Mouse (Mus musculus): Measurements from ENCODE around the gene Gjc2. TPM values are rescaled to one million over a fixed set of nuclear protein-coding genes. Genes with fewer than 3 reads are reported as not detected.
"Not testable (repeated sequence)": the region's sequence is repeated elsewhere in the genome, so short reads cannot be mapped to it uniquely, and the experiment has no call there.

The Gjc2 gene
- polyA plus RNA-seq, 1 experiment from 2014 or later: 0.20 TPM

DNA sequence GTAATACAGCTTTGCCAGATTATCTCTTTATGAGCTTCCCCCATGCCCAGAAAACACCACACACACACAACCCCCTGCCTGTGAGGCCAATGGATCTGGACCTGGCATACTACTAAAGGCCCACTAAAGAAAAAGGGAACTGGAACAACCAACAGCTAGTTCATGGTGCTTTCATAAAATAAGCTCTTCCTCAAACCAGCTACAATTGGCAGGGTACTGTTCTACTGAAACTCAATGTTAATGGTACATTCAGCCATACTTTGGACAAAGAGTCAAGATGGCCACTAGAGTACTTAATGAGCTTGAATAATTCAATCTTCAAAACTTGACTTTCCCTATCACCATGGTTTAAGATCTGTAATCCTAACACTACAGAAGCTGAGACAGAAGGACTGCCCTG lies 38.6 kb upstream of the Gjc2 start:
- no peaks in the 10 kb centered on the region for H3K9me3 ChIP-seq
- H3K4me3 ChIP-seq: no peak overlapping the region
- 0 out of 2 replicates have a peak, but pooled peaks cover 5% of the 10 kb centered on the region for H3K36me3 ChIP-seq
- peaks cover 56% of the 10 kb centered on the region for H3K4me1 ChIP-seq
- H3K27ac ChIP-seq (replicated peaks): no peak overlapping the region
- no peaks in the 10 kb centered on the region for H3K27me3 ChIP-seq
- no peak overlapping the region for H3K9ac ChIP-seq (replicated peaks)
- H3K4me2 ChIP-seq (replicated peaks): no peak overlapping the region
- no peak for ATAC-seq (replicated peaks)

DNA sequence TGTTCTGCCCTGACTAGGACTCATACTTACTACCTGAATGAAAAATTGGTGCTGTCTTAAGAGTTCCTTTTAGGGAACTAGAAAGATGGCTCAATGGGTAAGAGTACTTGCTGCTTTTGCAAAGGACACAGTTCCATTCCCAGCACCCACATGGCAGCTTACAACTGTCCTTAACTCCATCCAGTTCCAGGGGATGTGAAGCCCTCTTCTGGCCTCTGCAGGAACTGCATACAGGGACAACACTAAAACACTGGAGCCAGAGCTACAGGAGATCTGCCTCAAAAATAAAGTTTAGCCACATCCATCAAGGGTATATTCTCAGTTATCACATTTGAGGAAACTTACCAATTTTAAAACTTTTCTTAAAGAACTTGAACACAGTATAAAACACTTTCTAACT lies 36.1 kb upstream of the Gjc2 start:
- ATAC-seq (replicated peaks): no peak
- H3K4me2 ChIP-seq (replicated peaks): no peak overlapping the region
- H3K4me1 ChIP-seq: peaks cover 33% of the 10 kb centered on the region

DNA sequence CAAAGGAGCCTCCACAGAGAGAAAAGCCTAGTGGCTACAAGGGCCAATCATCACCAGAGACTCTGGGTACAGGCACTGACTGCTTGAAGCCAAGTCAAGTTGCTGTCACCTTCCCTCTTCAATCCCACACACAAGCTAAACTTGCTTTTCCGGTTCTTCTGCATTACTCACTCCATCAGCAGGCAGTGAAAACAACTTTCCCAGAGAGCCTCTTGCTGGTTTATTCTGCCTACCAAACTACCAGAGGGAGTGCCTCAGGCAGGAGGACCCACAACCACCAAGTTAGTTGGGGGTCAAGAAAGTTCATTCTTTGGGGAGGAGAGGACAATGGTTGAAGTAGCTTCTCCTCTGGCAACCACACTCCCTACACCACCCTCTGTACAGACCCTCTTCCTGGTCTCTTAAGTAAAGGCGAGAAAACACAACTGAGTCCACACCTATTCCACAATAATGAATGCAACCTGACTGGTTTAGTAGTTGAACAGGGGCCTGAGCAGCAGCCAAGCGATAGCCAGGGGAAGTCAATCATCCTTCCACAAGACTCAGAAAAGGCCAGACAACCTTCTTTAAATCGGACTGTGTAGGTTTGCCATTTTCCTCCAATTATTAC lies 35.5 kb upstream of the Gjc2 start:
- H3K36me3 ChIP-seq: 0 out of 2 replicates have a peak, but pooled peaks cover 4% of the 10 kb centered on the region
- H3K27me3 ChIP-seq: no peaks in the 10 kb centered on the region
- H3K4me3 ChIP-seq: no peak overlapping the region
- WGBS: 90% methylated on average over 4 of the region's 4 CpGs
- no peaks in the 10 kb centered on the region for H3K9me3 ChIP-seq
- H3K4me2 ChIP-seq (replicated peaks): no peak overlapping the region
- peaks cover 28% of the 10 kb centered on the region for H3K4me1 ChIP-seq
- no peak overlapping the region for H3K27ac ChIP-seq (replicated peaks)
- no peak overlapping the region for H3K9ac ChIP-seq (replicated peaks)
- ATAC-seq (replicated peaks): no peak

More for the DNA sequence above, 36.1 kb upstream of the Gjc2 start:
- Histone ChIP-seq H3K36me3 (0 out of 2 replicates have a peak, but pooled peaks cover 5% of the 10 kb centered on the region), H3K4me3 (no peak overlapping the region), H3K27ac (replicated peaks) (no peak overlapping the region), H3K27me3 (no peaks in the 10 kb centered on the region), H3K9me3 (no peaks in the 10 kb centered on the region), H3K9ac (replicated peaks) (no peak overlapping the region)

DNA sequence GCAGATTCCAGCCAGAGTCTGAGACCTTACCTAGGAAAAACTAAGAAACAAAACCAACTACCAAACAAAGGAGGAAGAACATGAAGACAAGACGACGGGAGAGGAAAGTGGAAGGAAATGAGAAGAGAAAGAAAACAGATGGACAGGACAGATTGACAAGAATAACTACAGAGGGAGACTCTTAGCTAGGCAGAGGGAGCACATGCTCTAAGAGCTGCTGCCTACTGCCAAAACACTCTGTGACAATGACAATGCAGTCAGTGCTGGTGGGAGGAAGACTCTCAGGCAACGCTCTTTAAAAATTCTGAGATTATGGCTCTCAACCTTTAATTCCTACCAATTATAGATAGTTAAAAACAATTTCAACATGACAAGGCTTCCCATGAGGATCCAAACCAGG lies 33.9 kb upstream of the Gjc2 start:
- peak overlapping the region; percentile 57 for H3K27ac ChIP-seq (replicated peaks)
- H3K9ac ChIP-seq (replicated peaks): no peak overlapping the region
- no peaks in the 10 kb centered on the region for H3K27me3 ChIP-seq
- peaks cover 8% of the 10 kb centered on the region; the same call in 1 of the 2 replicates for H3K36me3 ChIP-seq
- peaks cover 16% of the 10 kb centered on the region for H3K4me1 ChIP-seq
- ATAC-seq (replicated peaks): no peak
- 62% methylated on average over 3 of the region's 3 CpGs for WGBS
- no peak overlapping the region for H3K4me2 ChIP-seq (replicated peaks)
- H3K4me3 ChIP-seq: no peak overlapping the region
- no peaks in the 10 kb centered on the region for H3K9me3 ChIP-seq

DNA sequence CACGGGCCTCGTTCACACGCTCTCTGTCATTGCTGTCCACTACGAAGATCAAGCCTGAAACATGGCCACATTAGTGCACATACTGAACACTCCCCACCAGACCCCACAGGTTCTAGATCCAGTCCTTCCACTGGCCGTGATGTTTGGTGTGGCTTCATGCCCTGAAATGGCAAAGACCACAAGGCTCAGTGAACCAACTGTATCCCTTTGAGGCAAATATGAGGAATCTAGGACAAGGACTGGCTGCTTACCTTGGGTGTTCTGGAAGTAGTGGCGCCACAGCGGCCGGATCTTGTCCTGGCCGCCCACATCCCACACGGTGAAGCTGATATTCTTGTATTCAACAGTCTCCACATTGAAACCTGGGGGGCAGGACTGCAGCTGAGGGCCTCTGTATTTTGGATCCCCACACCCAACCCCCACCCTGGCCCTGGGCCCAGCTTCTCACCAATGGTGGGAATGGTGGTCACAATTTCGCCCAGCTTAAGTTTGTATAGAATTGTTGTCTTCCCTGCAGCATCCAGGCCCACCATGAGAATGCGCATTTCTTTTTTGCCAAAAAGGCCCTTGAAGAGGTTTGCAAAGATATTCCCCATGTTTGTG lies 30.0 kb upstream of the Gjc2 start:
- no peak overlapping the region for H3K4me2 ChIP-seq (replicated peaks)
- no peak for ATAC-seq (replicated peaks)
- peaks cover 25% of the 10 kb centered on the region for H3K4me1 ChIP-seq
- no peaks in the 10 kb centered on the region for H3K9me3 ChIP-seq
- H3K4me3 ChIP-seq: no peak overlapping the region
- 92% methylated on average over 12 of the region's 12 CpGs for WGBS
- H3K9ac ChIP-seq (replicated peaks): no peak overlapping the region
- no peaks in the 10 kb centered on the region for H3K27me3 ChIP-seq
- H3K36me3 ChIP-seq: peaks cover 27% of the 10 kb centered on the region
- H3K27ac ChIP-seq (replicated peaks): no peak overlapping the region

DNA sequence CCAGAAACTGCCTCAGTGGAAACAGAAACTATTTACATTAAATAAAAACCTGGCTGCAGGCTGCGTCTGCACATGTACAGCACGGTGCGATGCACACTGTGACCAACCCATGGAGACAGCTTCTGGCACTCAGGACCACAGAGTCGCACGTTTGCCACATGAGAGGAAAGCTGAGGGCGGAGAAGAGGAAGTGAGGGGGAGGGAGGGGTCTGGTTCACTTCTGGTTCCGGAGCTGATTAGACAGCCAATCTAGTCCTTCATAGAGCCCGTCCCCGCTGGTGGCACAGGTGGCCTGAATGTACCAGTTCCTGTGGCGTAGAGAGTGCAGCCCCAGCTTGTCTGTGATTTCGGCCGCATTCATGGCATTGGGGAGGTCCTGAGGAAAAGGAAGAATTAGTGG lies 29.3 kb upstream of the Gjc2 start:
- not testable (repeated sequence) for H3K4me3 ChIP-seq
- WGBS: 87% methylated on average over 12 of the region's 12 CpGs

DNA sequence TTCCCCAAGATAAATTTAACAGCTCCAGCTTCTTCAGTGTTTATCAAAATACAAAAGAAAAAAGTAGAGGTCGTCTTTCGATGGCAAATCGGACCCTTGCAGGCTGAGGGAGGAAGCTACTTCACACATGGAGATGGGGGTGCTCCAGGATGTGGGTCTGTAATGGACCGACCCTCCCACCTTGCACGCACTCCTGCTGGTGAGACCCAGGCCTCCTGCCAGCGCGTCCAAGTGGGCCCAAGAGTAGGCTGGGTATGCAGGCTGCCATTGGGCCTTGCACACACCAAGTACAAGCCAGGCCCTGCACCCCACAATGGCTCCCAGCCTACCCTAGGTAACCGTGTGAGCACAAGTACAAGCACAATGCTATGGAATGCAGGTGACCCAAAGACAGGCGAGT lies 28.5 kb upstream of the Gjc2 start:
- Histone ChIP-seq H3K4me1 (peaks cover 27% of the 10 kb centered on the region), H3K36me3 (peaks cover 28% of the 10 kb centered on the region)
- H3K4me2 ChIP-seq (replicated peaks); H3K27ac ChIP-seq (replicated peaks); H3K9me3 ChIP-seq; H3K4me3 ChIP-seq; ATAC-seq (replicated peaks); H3K9ac ChIP-seq (replicated peaks); H3K27me3 ChIP-seq: not testable (repeated sequence)
- 90% methylated on average over 9 of the region's 9 CpGs for WGBS

More for the DNA sequence above, 29.3 kb upstream of the Gjc2 start:
- ATAC-seq (replicated peaks); H3K27me3 ChIP-seq; H3K4me2 ChIP-seq (replicated peaks); H3K9me3 ChIP-seq; H3K27ac ChIP-seq (replicated peaks); H3K9ac ChIP-seq (replicated peaks): not testable (repeated sequence)
- Histone ChIP-seq H3K4me1 (peaks cover 27% of the 10 kb centered on the region), H3K36me3 (peaks cover 27% of the 10 kb centered on the region)

DNA sequence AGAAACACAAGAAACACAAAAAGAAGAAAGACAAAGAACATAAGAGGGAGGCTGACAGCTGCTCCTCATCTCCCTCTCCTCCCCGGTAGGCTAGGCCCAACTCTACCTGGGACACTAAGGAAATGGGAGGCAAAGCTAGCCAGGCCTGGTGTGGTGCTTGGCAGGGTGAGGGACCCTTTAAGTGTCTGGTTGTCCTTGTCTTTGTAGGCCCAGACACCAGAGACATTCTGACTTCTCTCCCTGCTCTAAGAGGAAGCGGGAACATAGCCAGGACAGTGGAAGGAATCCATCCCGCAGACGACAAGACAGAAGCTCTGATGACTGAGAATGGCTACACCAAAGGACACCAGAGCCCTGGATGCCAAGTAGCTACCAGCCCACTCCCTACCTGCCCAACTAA lies 27.0 kb upstream of the Gjc2 start:
- H3K36me3 ChIP-seq: peaks cover 42% of the 10 kb centered on the region
- H3K4me2 ChIP-seq (replicated peaks): no peak overlapping the region
- WGBS: 87% methylated on average over 4 of the region's 4 CpGs
- H3K9ac ChIP-seq (replicated peaks): no peak overlapping the region
- no peak overlapping the region for H3K4me3 ChIP-seq
- no peak overlapping the region for H3K27ac ChIP-seq (replicated peaks)
- peaks cover 27% of the 10 kb centered on the region for H3K4me1 ChIP-seq
- no peaks in the 10 kb centered on the region for H3K9me3 ChIP-seq
- ATAC-seq (replicated peaks): no peak
- H3K27me3 ChIP-seq: no peaks in the 10 kb centered on the region

DNA sequence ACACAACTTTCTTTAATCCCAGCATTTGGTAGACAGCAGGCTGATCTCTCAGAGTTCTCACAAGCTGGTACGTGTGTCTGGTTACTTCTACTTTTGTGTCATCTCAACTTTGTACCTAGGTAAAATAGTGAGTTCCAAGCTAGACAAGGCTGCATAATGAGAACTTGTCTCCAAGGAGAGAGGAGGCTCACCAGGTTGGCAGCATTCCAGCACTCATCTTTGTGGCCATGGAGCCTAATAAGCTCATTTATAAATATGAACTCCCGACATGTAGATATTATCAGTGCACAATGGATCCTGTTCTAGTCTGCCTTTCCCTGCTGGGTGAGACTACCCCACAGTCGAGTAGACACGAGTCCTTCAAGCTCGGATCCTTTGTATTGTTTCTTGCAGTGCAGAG lies 26.6 kb upstream of the Gjc2 start:
- peak overlapping the region; percentile 82 for H3K4me2 ChIP-seq (replicated peaks)
- peaks cover 45% of the 10 kb centered on the region for H3K36me3 ChIP-seq
- H3K27me3 ChIP-seq: no peaks in the 10 kb centered on the region
- H3K4me1 ChIP-seq: peaks cover 27% of the 10 kb centered on the region
- H3K9ac ChIP-seq (replicated peaks): 0 out of 2 replicates have a peak overlapping the region, but pooled peaks have one; percentile 70
- H3K9me3 ChIP-seq: no peaks in the 10 kb centered on the region
- 49% methylated on average over 5 of the region's 5 CpGs for WGBS
- no peak overlapping the region for H3K27ac ChIP-seq (replicated peaks)
- ATAC-seq (replicated peaks): no peak
- peak overlapping the region; percentile 79 for H3K4me3 ChIP-seq

DNA sequence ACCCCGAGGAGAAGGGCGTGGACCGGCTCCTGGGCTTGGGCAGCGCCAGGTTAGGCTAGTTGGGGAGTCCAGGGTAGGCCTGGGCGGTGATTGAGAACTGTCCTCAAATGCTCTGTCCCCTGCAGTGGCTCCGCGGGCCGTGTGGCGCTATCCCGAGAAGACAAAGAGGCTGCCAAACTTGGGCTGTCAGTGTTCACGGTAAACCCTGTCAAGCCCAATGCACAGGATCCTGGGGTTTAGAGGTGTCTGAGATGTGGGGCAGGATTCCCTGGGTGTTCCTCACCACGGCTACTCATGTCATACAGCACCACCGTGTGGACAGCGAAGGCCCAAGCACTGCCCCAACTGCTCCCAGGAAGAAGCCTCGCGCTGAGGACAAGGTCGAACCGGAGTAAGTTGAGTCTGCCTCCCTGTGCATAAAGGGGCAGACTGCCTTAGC lies 26.0 kb upstream of the Gjc2 start:
- ATAC-seq (replicated peaks): peak; percentile 36
- Histone ChIP-seq H3K27me3 (no peaks in the 10 kb centered on the region), H3K36me3 (peaks cover 49% of the 10 kb centered on the region), H3K9ac (replicated peaks) (peak overlapping the region; percentile 70), H3K9me3 (no peaks in the 10 kb centered on the region), H3K4me1 (peaks cover 27% of the 10 kb centered on the region), H3K4me3 (peak overlapping the region; percentile 79), H3K27ac (replicated peaks) (peak overlapping the region; percentile 84), H3K4me2 (replicated peaks) (peak overlapping the region; percentile 82)
- 11% methylated on average over 18 of the region's 18 CpGs for WGBS

DNA sequence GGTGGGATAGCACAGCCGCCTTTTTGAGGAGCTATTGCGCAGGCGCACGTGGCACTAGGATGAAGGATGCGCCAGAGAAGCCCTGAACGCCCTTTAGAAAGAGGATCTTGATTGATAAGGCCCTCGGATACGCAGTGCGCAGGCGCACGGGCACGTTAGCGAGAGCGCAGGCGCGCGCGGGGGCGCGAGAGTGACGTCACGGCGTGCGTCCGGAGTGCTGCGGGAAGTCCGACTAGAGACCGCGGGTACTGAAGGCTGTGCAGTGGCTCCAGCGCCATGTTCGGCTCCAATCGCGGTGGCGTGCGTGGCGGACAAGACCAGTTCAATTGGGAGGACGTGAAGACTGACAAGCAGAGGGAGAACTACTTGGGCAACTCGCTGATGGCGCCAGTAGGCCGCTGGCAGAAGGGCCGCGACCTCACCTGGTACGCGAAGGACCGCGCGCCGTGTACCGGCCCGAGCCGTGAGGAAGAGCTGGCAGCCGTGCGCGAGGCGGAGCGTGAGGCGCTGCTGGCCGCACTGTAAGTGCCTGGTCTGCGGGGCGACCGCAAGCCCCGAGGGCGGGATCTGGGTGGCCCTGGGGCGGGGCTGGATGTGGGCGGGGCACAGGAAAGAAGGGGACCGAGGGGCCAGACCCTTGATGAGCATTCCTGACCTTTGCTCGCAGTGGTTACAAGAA lies 25.3 kb upstream of the Gjc2 start, which contains the start of gene 2310033P09Rik:
Gene 2310033P09Rik (plus strand): TSS at position 169 of the 679 bp plus-strand sequence.
- peak within 1 kb of the TSS; percentile 84 for H3K27ac ChIP-seq (replicated peaks)
- under 1% methylated on average over 67 of the region's 67 CpGs for WGBS
- peaks cover 49% of the 10 kb centered on the region for H3K36me3 ChIP-seq
- no peaks in the 10 kb centered on the region for H3K9me3 ChIP-seq
- peak within 1 kb of the TSS; percentile 82 for H3K4me2 ChIP-seq (replicated peaks)
- peaks cover 27% of the 10 kb centered on the region for H3K4me1 ChIP-seq
- H3K9ac ChIP-seq (replicated peaks): peak within 1 kb of the TSS; percentile 70
- peak; percentile 89 for ATAC-seq (replicated peaks)
- no peaks in the 10 kb centered on the region for H3K27me3 ChIP-seq
- peak within 1 kb of the TSS; percentile 79 for H3K4me3 ChIP-seq
